Mouse (Mus musculus): ENCODE results near the gene Inhbc.

DNA sequence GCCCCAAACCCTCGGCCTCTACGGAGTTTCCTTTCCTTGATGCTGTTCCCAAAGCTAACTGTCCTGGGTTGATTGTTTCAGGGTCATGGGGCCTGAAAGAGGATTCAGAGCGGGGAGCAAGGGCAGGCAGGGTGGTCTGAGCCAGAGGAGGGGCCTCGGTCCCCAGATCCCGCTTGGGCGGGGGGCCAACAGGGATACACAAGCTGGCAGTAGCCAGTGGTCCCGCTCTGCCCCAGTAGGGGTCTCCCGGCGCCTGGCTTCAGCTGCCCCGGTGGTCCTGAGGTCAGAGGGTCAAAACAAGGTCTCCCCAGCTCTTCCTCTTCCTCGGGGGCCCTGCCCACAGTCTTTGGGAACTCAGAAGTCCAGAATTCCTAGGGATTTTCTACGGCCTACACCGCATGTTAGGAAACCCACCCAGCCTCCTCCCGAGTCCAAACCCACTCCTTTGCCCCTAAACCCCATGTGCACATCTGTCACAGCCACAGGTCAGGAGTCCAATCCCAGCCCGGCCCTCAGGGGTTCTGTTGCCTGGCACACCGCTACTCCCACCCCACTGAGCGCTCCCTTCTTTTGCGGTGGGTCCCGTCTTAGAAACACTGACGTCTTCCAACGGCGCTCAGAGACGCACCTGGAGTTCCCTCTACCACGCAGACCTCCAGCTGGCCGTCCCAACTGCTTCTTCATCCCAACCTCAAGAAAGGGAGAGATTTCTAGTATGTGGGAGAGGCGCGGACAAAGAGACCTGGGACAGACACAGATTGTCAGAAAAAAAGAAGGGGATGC is 29.5 kb downstream of the Inhbc start:
- no peak for TF ChIP-seq CTCF (IDR thresholded peaks at IDR 0.05; ENCODE audit: borderline replicate concordance, insufficient read depth, low read length)
- TF ChIP-seq POLR2A (IDR thresholded peaks at IDR 0.05; ENCODE audit: low read depth, low read length), result no peak

All from embryonic fibroblast, embryonic 13.5 days (primary cell).